Mouse (Mus musculus): ENCODE measurements around the gene Sh3gl2. TPM values are rescaled to one million over a fixed set of nuclear protein-coding genes. Genes with fewer than 3 reads are reported as not detected.

Gene Sh3gl2
- total and polyA plus RNA-seq, 3 experiments = not detected

DNA sequence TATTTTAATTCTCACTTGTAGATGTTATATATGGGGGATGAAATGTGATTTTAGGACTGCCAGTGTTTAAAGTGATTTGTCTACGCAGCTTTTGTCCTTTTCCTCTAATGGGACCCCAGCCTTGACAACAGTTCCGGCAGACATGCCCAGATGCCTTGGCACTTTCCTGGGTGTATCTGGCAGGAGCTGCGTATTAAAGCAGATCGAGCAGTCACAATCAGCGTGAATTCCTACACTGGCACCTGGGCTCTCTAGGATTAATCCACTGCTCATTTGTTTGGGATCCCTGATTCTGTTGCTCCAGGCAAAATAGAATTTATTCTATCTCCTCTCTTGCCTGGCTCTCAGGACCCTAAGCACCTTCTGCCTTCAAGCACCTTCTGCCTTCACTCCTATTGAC, 171.7 kb downstream of the Sh3gl2 start:
- H3K79me2 ChIP-seq (replicated peaks; ENCODE audit: control insufficient read depth, extremely low read depth, insufficient read depth, poor library complexity, severe bottlenecking) = no peaks in the 10 kb centered on the region
- H3K9me3 ChIP-seq (replicated peaks; ENCODE audit: low read length) = peaks cover 70% of the 10 kb centered on the region
- no peaks in the 10 kb centered on the region for H3K36me3 ChIP-seq (replicated peaks in 1 of 2; ENCODE audit: control insufficient read depth in 1 of 2, insufficient read depth in 1 of 2, low read length in 1 of 2)
- no peak overlapping the region for H3K27ac ChIP-seq (ENCODE audit: insufficient read depth, low read depth)
- H3K9ac ChIP-seq (ENCODE audit: insufficient read depth, low read depth) = no peak overlapping the region
- H3K4me1 ChIP-seq (ENCODE audit: control insufficient read depth in 1 of 2, insufficient read depth in 2 of 2) = no peaks in the 10 kb centered on the region
- no peaks in the 10 kb centered on the region for H3K27me3 ChIP-seq (replicated peaks)
- DNase-seq (ENCODE audit: extremely low read depth) = no peak
- TF ChIP-seq POLR2AphosphoS2 (IDR thresholded peaks at IDR 0.05; ENCODE audit: low read depth, low read length) (no peak), MAX (IDR thresholded peaks at IDR 0.05; ENCODE audit: low read length) (no peak), ZNF384 (IDR thresholded peaks at IDR 0.05; ENCODE audit: low read depth, low read length) (no peak), POLR2A (IDR thresholded peaks at IDR 0.05; ENCODE audit: low read depth, low read length) (no peak), IRF4 (IDR thresholded peaks at IDR 0.05; ENCODE audit: low read depth, low read length) (no peak), RAD21 (IDR thresholded peaks at IDR 0.05; ENCODE audit: low read depth, low read length) (no peak), ELF1 (IDR thresholded peaks at IDR 0.05; ENCODE audit: low read depth, low read length) (no peak), GABPA (IDR thresholded peaks at IDR 0.05; ENCODE audit: insufficient replicate concordance, low read depth, low read length) (no peak), CHD2 (IDR thresholded peaks at IDR 0.05; ENCODE audit: low read length) (no peak), NRF1 (IDR thresholded peaks at IDR 0.05; ENCODE audit: low read depth, low read length) (no peak), MXI1 (IDR thresholded peaks at IDR 0.05; ENCODE audit: low read depth, low read length) (no peak), TCF12 (IDR thresholded peaks at IDR 0.05; ENCODE audit: low read depth, low read length) (no peak), ZC3H11A (IDR thresholded peaks at IDR 0.05; ENCODE audit: low read depth, low read length) (no peak)
- dilution Hi-C loops (cut with MboI; ENCODE audit: extremely low pct_ligation_motif_present, extremely low pct_unique_long_range_greater_than_20kb, low sequenced_read_pairs) (no loop called here), in situ Hi-C loops (cut with MboI; ENCODE audit: low pct_ligation_motif_present, low pct_unique_long_range_greater_than_20kb, low sequenced_read_pairs) (no loop called here)
- no peak overlapping the region for H3K4me3 ChIP-seq (replicated peaks in 1 of 3; ENCODE audit: low read depth in 2 of 3, low read length in 2 of 3, poor library complexity in 1 of 3)
- no peak overlapping the region for H3K4me2 ChIP-seq (ENCODE audit: insufficient read depth, low read depth, poor library complexity, severe bottlenecking)

DNA sequence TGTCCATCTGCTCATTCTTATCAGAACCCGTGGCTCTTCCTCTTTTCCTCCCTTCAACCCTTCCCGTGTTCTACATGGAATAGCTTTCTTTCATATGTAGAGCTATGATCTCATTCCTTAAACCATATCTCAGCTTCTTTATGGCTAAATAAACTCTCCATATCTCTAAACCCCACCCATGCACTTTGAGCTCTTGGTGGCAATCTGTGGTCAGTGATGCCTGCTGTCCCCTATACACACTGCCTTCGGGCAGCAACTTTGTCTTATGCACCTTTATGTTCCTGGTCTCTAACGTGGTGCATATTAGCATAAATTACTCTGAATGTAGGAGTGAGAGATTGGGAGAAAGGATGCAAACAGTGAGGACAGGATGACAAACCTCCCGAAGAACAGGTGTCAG, 180.3 kb downstream of the Sh3gl2 start:
- Histone ChIP-seq H3K4me1 (ENCODE audit: control insufficient read depth in 1 of 2, insufficient read depth in 2 of 2) (no peaks in the 10 kb centered on the region), H3K9me3 (replicated peaks; ENCODE audit: low read length) (peaks cover 64% of the 10 kb centered on the region), H3K4me3 (replicated peaks in 1 of 3; ENCODE audit: low read depth in 2 of 3, low read length in 2 of 3, poor library complexity in 1 of 3) (no peak overlapping the region), H3K79me2 (replicated peaks; ENCODE audit: control insufficient read depth, extremely low read depth, insufficient read depth, poor library complexity, severe bottlenecking) (no peaks in the 10 kb centered on the region), H3K36me3 (replicated peaks in 1 of 2; ENCODE audit: control insufficient read depth in 1 of 2, insufficient read depth in 1 of 2, low read length in 1 of 2) (no peaks in the 10 kb centered on the region), H3K9ac (ENCODE audit: insufficient read depth, low read depth) (no peak overlapping the region), H3K27ac (ENCODE audit: insufficient read depth, low read depth) (no peak overlapping the region), H3K4me2 (ENCODE audit: insufficient read depth, low read depth, poor library complexity, severe bottlenecking) (no peak overlapping the region), H3K27me3 (replicated peaks) (no peaks in the 10 kb centered on the region)
- dilution Hi-C loops (cut with MboI; ENCODE audit: extremely low pct_ligation_motif_present, extremely low pct_unique_long_range_greater_than_20kb, low sequenced_read_pairs) (no loop called here), in situ Hi-C loops (cut with MboI; ENCODE audit: low pct_ligation_motif_present, low pct_unique_long_range_greater_than_20kb, low sequenced_read_pairs) (no loop called here)
- no peak for DNase-seq (ENCODE audit: extremely low read depth)
- no peak for TF ChIP-seq CHD2 (IDR thresholded peaks at IDR 0.05; ENCODE audit: low read length)
- TF ChIP-seq JUN (IDR thresholded peaks at IDR 0.05; ENCODE audit: insufficient read depth, low read depth, low read length) = no peak
- TF ChIP-seq KAT2A (IDR thresholded peaks at IDR 0.05; ENCODE audit: insufficient replicate concordance, low read length) = no peak
- TF ChIP-seq UBTF (IDR thresholded peaks at IDR 0.05; ENCODE audit: low read depth, low read length) = no peak
- TF ChIP-seq RCOR1 (conservative IDR thresholded peaks at IDR 0.05; ENCODE audit: low read depth, low read length) = no peak
- no peak for TF ChIP-seq MYC (IDR thresholded peaks at IDR 0.05; ENCODE audit: low read depth, low read length)
- TF ChIP-seq POLR2A (IDR thresholded peaks at IDR 0.05; ENCODE audit: low read depth, low read length) = no peak
- TF ChIP-seq ETS1 (conservative IDR thresholded peaks at IDR 0.05; ENCODE audit: low read depth, low read length) = no peak
- TF ChIP-seq CTCF (conservative IDR thresholded peaks at IDR 0.05 in 1 of 2, IDR thresholded peaks at IDR 0.05 in 1 of 2; ENCODE audit: low read depth in 2 of 2, low read length in 2 of 2) = no peak
- no peak for TF ChIP-seq ZKSCAN1 (IDR thresholded peaks at IDR 0.05; ENCODE audit: borderline replicate concordance, low read depth, low read length)
- no peak for TF ChIP-seq TCF12 (IDR thresholded peaks at IDR 0.05; ENCODE audit: low read depth, low read length)
- TF ChIP-seq SIN3A (IDR thresholded peaks at IDR 0.05; ENCODE audit: low read length) = no peak
- no peak for TF ChIP-seq TBP (conservative IDR thresholded peaks at IDR 0.05; ENCODE audit: low read depth, low read length)
- no peak for TF ChIP-seq BHLHE40 (IDR thresholded peaks at IDR 0.05; ENCODE audit: low read depth, low read length)
